10 mouse cellular contexts compared by ENCODE assay signal in genomic region chr4:69538172-69538908, GRCm38 (mm10).
DNase-seq lines count a peak whose midpoint lies in the region; TF ChIP-seq lines count a peak whose summit lies in the region.
"Had no signal": no experiment of that assay in that cellular context is flagged by ENCODE, and none has a peak within 500 bp of the region (broad histone marks: within the 10 kb centered on the region; RNA-seq: fewer than 3 reads in every experiment).

No protein-coding gene starts in this region.

- DNase-seq in lung, adult 18-20 months = peak; percentile 3 to 11
- DNase-seq in lung, adult 2 months = no peak
- peak; percentile 65 for DNase-seq in layer of hippocampus, adult 11-12 months (ENCODE audit: low spot score)
- DNase-seq in left cerebral cortex, postnatal 4 days = peak; percentile 4
- no peak for DNase-seq in Muller cell, postnatal 12 days (ENCODE audit: inconsistent ontology term)
- no peak for DNase-seq in cerebellum, adult 9-11 months
- DNase-seq in gastrocnemius, adult 18-20 months (ENCODE audit: low spot score) = no peak
- DNase-seq: kidney, adult 2 months; thymus, adult 2 months had no signal

- H3K4me3 ChIP-seq in lung, adult 2 months (replicated peaks; ENCODE audit: extremely low read depth, low read depth, low read length) = no peak overlapping the region
- H3K4me3 ChIP-seq: midbrain, embryonic 10.5 days had no signal

- TF ChIP-seq CTCF in lung, adult 2 months (IDR thresholded peaks at IDR 0.05; ENCODE audit: insufficient read depth, low read length) = no peak

- intact Hi-C loops in left cerebral cortex, postnatal 4 days (cut with DNase I) = no loop called here

- WGBS in lung, adult 2 months = 63% methylated on average over 6 of the region's 6 CpGs

- H3K4me1 ChIP-seq in lung, adult 2 months (ENCODE audit: control insufficient read depth, insufficient read depth, low read length) = no peaks in the 10 kb centered on the region
- H3K4me1 ChIP-seq: midbrain, embryonic 10.5 days had no signal

- no peak for TF ChIP-seq POLR2A in lung, adult 2 months (IDR thresholded peaks at IDR 0.05; ENCODE audit: borderline replicate concordance, extremely low read depth, low read depth, low read length)

Comparison
In these comparisons a context has a peak if more than half of its experiments do, and no peak if none do; other contexts are left out.
1. DNase-seq: peak in lung, adult 18-20 months (2 of 2), layer of hippocampus, adult 11-12 months (single experiment) and left cerebral cortex, postnatal 4 days (single experiment); none in lung, adult 2 months (single experiment), Muller cell, postnatal 12 days (single experiment), cerebellum, adult 9-11 months (single experiment) and gastrocnemius, adult 18-20 months (single experiment).